Mouse (Mus musculus): ENCODE measurements around the gene Olfr520.

DNA sequence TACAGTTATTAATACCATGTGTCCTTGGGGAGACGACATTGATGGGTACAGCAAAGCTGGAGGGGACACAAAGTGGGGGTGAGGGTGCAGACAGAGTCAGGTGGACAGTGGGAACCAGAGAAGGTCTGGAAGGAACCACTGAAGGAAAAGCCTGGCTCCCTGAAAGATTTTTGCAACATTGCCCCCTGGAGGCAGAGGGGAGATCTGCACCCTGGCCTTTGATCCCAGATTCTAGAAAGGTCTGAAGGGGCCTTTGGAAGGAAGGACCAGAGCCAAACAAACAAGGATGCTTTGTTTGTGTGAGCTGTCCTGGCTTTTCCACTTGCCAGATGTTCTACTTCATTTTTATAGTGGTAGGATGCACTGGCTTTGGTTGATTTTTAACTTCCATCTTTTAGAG is 19.6 kb upstream of the Olfr520 start:
- TF ChIP-seq CTCF (conservative IDR thresholded peaks at IDR 0.05; ENCODE audit: insufficient read depth, insufficient read length, low read depth, low read length) (peak; percentile 90), POLR2A (IDR thresholded peaks at IDR 0.05; ENCODE audit: low read depth, low read length) (no peak)

Measured in kidney, adult 2 months (tissue).